Mouse (Mus musculus) limb, embryonic 10.5 days (tissue): ENCODE results near the gene Wwc1. TPM values are rescaled to one million over a fixed set of nuclear protein-coding genes. Genes with fewer than 3 reads are reported as not detected.
"Not testable (repeated sequence)": the region's sequence is repeated elsewhere in the genome, so short reads cannot be mapped to it uniquely, and the experiment has no call there.

Experiments
- DNase-seq: peaks from one replicate; pipeline ENCODE4 v3.0.0-alpha.2; 2017; ENCODE audit warnings: low spot score
- H3K27ac ChIP-seq: fragments of 300-500 bp; sonication (generic); 2 replicates; pipeline ENCODE4 v1.5.1; 2016; ENCODE audit warnings: mild to moderate bottlenecking
- H3K27me3 ChIP-seq: fragments of 300-500 bp; sonication (generic); 2 replicates; pipeline ENCODE4 v1.6.1; 2016; ENCODE audit warnings: low read depth, mild to moderate bottlenecking; ENCODE audit not compliant: poor library complexity, severe bottlenecking
- H3K36me3 ChIP-seq: fragments of 300-500 bp; sonication (generic); 2 replicates; pipeline ENCODE4 v1.6.1; 2016; ENCODE audit warnings: mild to moderate bottlenecking, moderate library complexity
- H3K4me1 ChIP-seq: fragments of 300-500 bp; sonication (generic); 2 replicates; pipeline ENCODE4 v1.6.1; 2016
- H3K4me3 ChIP-seq: fragments of 300-500 bp; sonication (generic); 2 replicates; pipeline ENCODE4 v1.5.1; 2016; ENCODE audit warnings: mild to moderate bottlenecking, moderate library complexity
- H3K9me3 ChIP-seq: fragments of 300-500 bp; sonication (generic); replicated peaks from 2 replicates; pipeline ENCODE4 v1.6.1; 2016; ENCODE audit warnings: mild to moderate bottlenecking
- WGBS: fragments of 180-500 bp; shearing (Covaris S2); methylation state at CpG from one replicate; pipeline ENCODE4 v1.1.7; 2016; 5-methylcytosine and 5-hydroxymethylcytosine counted together
- polyA plus RNA-seq: library from polyadenylated mRNA; unstranded; fragments of >200 nt; fragmentation: Nextera tagmentation; extraction: Ambion mirVana; gene quantifications from 2 replicates; pipeline ENCODE4 v1.2.1, GENCODE M21; 2016

Gene Wwc1
- polyA plus RNA-seq, 1 experiment from 2014 or later: 2.2 TPM

- H3K4me3 ChIP-seq: no peak overlapping the region
- H3K9me3 ChIP-seq: no peaks in the 10 kb centered on the region
- no peak for DNase-seq
- H3K4me1 ChIP-seq: peaks cover 7% of the 10 kb centered on the region; the same call in 1 of the 2 replicates
- H3K36me3 ChIP-seq: no peaks in the 10 kb centered on the region
- no peak overlapping the region for H3K27ac ChIP-seq
- no peaks in the 10 kb centered on the region for H3K27me3 ChIP-seq
- 95% methylated on average over 5 of the region's 5 CpGs for WGBS
Measured at GRCm38 (mm10) chr11:35854941-35855340, 125.4 kb downstream of the Wwc1 start.

DNA sequence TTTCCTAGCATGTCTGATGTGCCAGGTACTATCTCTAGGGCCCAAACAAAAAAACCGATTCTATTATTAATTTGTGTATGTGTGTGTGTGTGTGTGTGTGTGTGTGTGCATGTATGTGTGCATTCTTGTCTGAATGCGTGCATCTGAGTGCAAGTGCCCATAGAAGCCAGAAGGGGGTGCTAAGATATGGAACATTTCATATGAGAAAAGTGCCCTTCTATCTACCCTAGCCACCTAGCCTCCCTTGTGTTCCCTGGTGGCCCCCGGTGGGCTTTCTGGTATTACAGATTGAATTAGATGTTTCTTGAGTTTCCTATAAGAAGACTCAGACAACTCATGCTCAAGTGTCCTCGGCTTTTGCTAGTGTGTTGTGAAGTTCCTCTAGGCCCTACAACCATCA lies 126.7 kb downstream of the Wwc1 start:
- Histone ChIP-seq H3K36me3 (no peaks in the 10 kb centered on the region), H3K4me1 (peaks cover 7% of the 10 kb centered on the region; the same call in 1 of the 2 replicates), H3K4me3 (no peak overlapping the region), H3K9me3 (no peaks in the 10 kb centered on the region), H3K27ac (no peak overlapping the region), H3K27me3 (no peaks in the 10 kb centered on the region)
- 94% methylated on average over 4 of the region's 4 CpGs for WGBS
- DNase-seq: no peak

- no peaks in the 10 kb centered on the region for H3K9me3 ChIP-seq
- no peaks in the 10 kb centered on the region for H3K36me3 ChIP-seq
- DNase-seq: peak; percentile 59
- peaks cover 7% of the 10 kb centered on the region; the same call in 1 of the 2 replicates for H3K4me1 ChIP-seq
- H3K27me3 ChIP-seq: no peaks in the 10 kb centered on the region
- WGBS: 63% methylated on average over 4 of the region's 4 CpGs
- H3K4me3 ChIP-seq: no peak overlapping the region
- no peak overlapping the region for H3K27ac ChIP-seq
Measured at GRCm38 (mm10) chr11:35852731-35853130, 127.6 kb downstream of the Wwc1 start.

DNA sequence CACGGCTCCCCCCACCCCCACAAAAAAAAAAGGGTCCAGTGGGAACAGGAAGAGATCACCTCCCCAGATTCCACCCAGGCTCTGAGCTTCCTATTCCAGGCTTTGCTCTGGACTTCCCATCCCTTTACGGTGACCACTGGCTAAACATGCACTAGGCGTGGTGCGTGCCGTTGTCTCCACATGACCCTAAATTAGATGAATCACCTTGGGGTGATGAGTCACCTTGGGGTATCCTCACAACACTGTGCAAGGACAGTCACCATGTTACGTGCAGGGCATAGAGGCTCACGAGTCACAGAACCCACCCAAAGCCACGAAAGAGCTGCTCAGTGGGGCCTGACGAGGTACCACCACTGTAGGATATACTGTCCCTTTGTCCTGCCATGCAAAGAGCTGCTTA lies 136.0 kb downstream of the Wwc1 start:
- WGBS: 88% methylated on average over 9 of the region's 9 CpGs
- Histone ChIP-seq H3K36me3 (peaks cover 3% of the 10 kb centered on the region; the same call in 1 of the 2 replicates), H3K4me1 (0 out of 2 replicates have a peak, but pooled peaks cover 3% of the 10 kb centered on the region), H3K9me3 (no peaks in the 10 kb centered on the region), H3K4me3 (no peak overlapping the region), H3K27ac (no peak overlapping the region), H3K27me3 (no peaks in the 10 kb centered on the region)
- DNase-seq: no peak

GRCm38 (mm10) chr11:35842560-35842959 lies 137.8 kb downstream of the Wwc1 start:
- 83% methylated on average over 4 of the region's 4 CpGs for WGBS
- peaks cover 18% of the 10 kb centered on the region for H3K4me1 ChIP-seq
- H3K27me3 ChIP-seq, H3K9me3 ChIP-seq, DNase-seq, H3K27ac ChIP-seq, H3K36me3 ChIP-seq, H3K4me3 ChIP-seq: not testable (repeated sequence)

GRCm38 (mm10) chr11:35841738-35842325 lies 138.5 kb downstream of the Wwc1 start:
- Histone ChIP-seq H3K36me3 (peaks cover 3% of the 10 kb centered on the region; the same call in 1 of the 2 replicates), H3K27ac (no peak overlapping the region), H3K27me3 (no peaks in the 10 kb centered on the region), H3K4me3 (no peak overlapping the region), H3K4me1 (peaks cover 18% of the 10 kb centered on the region), H3K9me3 (no peaks in the 10 kb centered on the region)
- WGBS: 92% methylated on average over 21 of the region's 21 CpGs
- DNase-seq: no peak

DNA sequence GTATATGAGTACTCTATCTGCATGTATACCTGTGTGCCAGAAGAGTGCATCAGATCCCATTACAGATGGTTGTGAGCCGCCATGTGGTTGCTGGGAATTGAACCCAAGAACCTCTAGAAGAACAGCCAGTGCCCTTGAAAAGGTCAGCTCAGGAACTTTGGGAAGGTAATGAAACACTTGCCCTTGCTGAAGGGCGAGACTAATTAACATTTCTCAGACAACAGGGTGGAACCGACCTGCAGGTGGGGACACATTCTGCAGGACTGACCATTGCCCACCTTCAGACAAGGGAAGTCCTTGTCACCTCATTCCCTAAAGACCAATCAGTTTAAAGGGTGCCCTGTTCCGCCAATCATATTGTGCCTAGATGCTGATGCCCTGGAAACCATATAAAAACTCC lies 139.5 kb downstream of the Wwc1 start:
- 91% methylated on average over 4 of the region's 4 CpGs for WGBS
- H3K4me3 ChIP-seq, H3K27ac ChIP-seq, H3K9me3 ChIP-seq, H3K27me3 ChIP-seq, DNase-seq, H3K36me3 ChIP-seq: not testable (repeated sequence)
- H3K4me1 ChIP-seq: peaks cover 18% of the 10 kb centered on the region

- DNase-seq: no peak
- H3K4me1 ChIP-seq: peaks cover 18% of the 10 kb centered on the region
- WGBS: 84% methylated on average over 7 of the region's 7 CpGs
- H3K36me3 ChIP-seq: peaks cover 3% of the 10 kb centered on the region; the same call in 1 of the 2 replicates
- H3K4me3 ChIP-seq: no peak overlapping the region
- no peaks in the 10 kb centered on the region for H3K9me3 ChIP-seq
- no peaks in the 10 kb centered on the region for H3K27me3 ChIP-seq
- no peak overlapping the region for H3K27ac ChIP-seq
Measured at GRCm38 (mm10) chr11:35840282-35840681, 140.0 kb downstream of the Wwc1 start.

DNA sequence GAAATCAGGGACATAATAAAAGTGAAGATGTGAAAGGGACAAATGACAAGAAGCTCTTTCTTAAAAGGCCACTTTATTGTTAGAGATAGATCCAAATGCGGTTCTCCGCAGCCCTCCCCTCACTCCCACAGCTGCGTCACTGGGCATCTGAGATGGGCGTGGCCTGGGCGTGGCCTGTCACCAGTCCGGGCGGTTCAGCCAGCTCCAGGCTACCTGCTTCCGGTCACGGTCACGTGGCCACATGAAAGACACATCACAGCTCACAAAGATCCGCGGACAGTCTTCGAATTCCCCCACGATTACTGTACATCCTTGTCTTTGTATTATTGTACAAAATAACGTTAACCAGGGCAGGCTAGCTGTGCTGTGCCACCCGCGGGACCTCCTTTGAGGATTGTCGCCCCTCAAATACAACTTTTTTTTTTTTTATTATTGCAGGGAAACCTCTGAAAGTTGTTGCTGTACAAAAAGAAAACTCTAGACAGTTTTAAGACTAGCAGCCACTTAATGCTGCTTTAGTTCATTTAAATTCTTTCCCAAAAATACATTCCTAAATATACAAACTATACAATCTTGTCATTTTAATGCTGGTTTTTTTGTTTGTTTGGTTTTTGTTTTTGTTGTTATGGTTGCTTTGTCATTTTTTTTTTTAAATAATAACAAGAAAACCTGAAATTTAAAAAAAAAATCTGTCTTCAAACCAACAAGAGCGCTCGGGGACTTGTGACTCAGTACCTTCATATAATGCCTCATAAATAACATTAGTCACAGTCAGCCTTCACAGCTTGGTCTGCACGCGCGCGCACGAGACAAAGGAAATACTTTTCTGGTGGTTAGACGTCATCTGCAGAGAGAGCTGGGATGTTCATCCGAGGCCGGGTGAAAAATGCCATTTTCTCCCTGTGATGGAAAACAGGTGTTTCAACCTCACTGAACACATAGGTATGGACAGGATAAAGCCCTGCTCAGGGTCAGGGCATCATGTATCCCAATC lies 141.7 kb downstream of the Wwc1 start:
- no peaks in the 10 kb centered on the region for H3K27me3 ChIP-seq
- no peaks in the 10 kb centered on the region for H3K9me3 ChIP-seq
- H3K4me1 ChIP-seq: peaks cover 16% of the 10 kb centered on the region
- peak; percentile 98 for DNase-seq
- peaks cover 3% of the 10 kb centered on the region; the same call in 1 of the 2 replicates for H3K36me3 ChIP-seq
- WGBS: 28% methylated on average over 28 of the region's 28 CpGs
- H3K4me3 ChIP-seq: peak overlapping the region; percentile 52
- peak overlapping the region; percentile 85 for H3K27ac ChIP-seq

DNA sequence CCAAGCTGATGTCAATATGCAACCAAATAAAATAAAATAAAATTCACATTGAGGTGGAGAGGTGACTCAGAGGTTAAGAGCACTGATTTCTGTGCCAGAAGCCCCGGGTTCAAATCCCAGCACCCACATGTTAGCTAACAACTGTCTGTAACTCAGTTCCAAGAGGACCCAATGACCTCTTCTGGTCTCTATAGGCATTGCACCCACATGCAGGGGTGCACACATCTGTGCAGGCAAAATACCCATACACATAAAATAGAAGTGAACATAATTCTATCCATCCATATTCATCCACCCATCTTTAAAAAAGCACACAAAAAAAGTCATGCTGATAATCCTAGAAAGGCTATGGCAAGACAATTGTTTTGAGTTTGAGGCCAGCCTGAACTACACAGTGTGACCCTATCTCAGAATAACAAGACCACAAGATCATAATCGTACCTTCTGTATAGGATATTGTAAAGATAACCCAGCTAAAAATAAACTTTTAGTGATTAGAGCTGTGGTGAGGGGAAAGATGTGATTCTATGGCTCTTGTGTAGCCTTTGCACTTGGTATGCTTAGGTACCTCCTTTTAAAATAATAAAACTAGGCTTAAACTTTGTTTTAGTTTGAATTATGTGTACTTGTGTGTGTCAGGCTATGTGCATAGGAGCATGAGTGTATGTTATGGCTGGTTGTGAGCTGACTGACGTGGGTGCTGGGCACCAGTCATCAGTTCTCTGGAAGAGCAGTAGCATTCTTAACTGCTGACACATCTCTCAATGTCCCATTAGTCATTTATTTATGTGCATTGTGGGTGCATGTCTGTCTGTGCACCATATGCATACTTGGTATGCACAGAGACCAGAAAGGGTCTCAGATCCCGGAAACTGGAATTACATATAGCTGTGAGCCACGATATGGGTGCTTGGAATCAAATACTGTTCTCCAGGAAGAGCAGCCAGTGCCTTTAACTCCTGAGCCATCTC lies 142.9 kb downstream of the Wwc1 start:
- H3K4me1 ChIP-seq: peaks cover 21% of the 10 kb centered on the region
- peaks cover 4% of the 10 kb centered on the region for H3K36me3 ChIP-seq
- H3K27ac ChIP-seq: peak overlapping the region; percentile 85
- H3K9me3 ChIP-seq: no peaks in the 10 kb centered on the region
- no peak overlapping the region for H3K4me3 ChIP-seq
- WGBS: 81% methylated on average over 5 of the region's 5 CpGs
- no peaks in the 10 kb centered on the region for H3K27me3 ChIP-seq
- no peak for DNase-seq

GRCm38 (mm10) chr11:35834022-35834760 lies 146.1 kb downstream of the Wwc1 start, which contains the start of gene Rars:
Gene Rars, minus strand, starts transcription at chr11:35834506.
- Histone ChIP-seq H3K4me3 (peak within 1 kb of the TSS; percentile 94), H3K9me3 (no peaks in the 10 kb centered on the region)
- 2% methylated on average over 46 of the region's 46 CpGs for WGBS

GRCm38 (mm10) chr11:35833270-35833669 lies 147.1 kb downstream of the Wwc1 start:
- 84% methylated on average over 6 of the region's 6 CpGs for WGBS

More at GRCm38 (mm10) chr11:35834022-35834760, 146.1 kb downstream of the Wwc1 start, which contains the start of gene Rars:
- Histone ChIP-seq H3K36me3 (peaks cover 33% of the 10 kb centered on the region), H3K4me1 (peaks cover 21% of the 10 kb centered on the region), H3K27ac (peak within 1 kb of the TSS; percentile 87), H3K27me3 (no peaks in the 10 kb centered on the region)
- DNase-seq: peak; percentile 98

More at GRCm38 (mm10) chr11:35833270-35833669, 147.1 kb downstream of the Wwc1 start:
- H3K27ac ChIP-seq: no peak overlapping the region
- H3K4me1 ChIP-seq: peaks cover 12% of the 10 kb centered on the region
- H3K4me3 ChIP-seq: peak overlapping the region; percentile 94
- H3K27me3 ChIP-seq: no peaks in the 10 kb centered on the region
- DNase-seq: no peak
- no peaks in the 10 kb centered on the region for H3K9me3 ChIP-seq
- H3K36me3 ChIP-seq: peaks cover 42% of the 10 kb centered on the region
